Mouse (Mus musculus) activated CD4-positive, CD25-positive, alpha-beta regulatory T cell, adult 4 months (primary cell): ENCODE data around the gene Rfc4. TPM values are rescaled to one million over a fixed set of nuclear protein-coding genes. Genes with fewer than 3 reads are reported as not detected.
A peak's percentile ranks its signal among the peaks of the same experiment; 100 is the strongest.

ENCODE experiments used
- ATAC-seq: one replicate; pipeline ENCODE4 v1.8.0; 2017
- polyA plus RNA-seq, 2 experiments: library from polyadenylated mRNA; unstranded; fragments of 100-300 nt; shearing (Covaris generic); gene quantifications; one replicate each; pipeline ENCODE4 v1.2.1; 2017

Rfc4 gene
- 10 to 100 TPM; 51.8 to 68.2 TPM for polyA plus RNA-seq

- ATAC-seq: peak; percentile 89
These were observed at the start of gene Rfc4 for GRCm38 (mm10) chr16:23127673-23128375. TSS of gene Rfc4 (minus strand) at chr16:23127737.

GRCm38 (mm10) chr16:23175956-23176355 lies 48.4 kb upstream of the Rfc4 start:
- ATAC-seq: no peak

- peak; percentile 84 for ATAC-seq
These were observed 47.3 kb upstream of the Rfc4 start for GRCm38 (mm10) chr16:23174855-23175254.

GRCm38 (mm10) chr16:23173904-23174303 lies 46.4 kb upstream of the Rfc4 start:
- no peak for ATAC-seq

- ATAC-seq: no peak
These were observed 43.3 kb upstream of the Rfc4 start for GRCm38 (mm10) chr16:23170813-23171212.

GRCm38 (mm10) chr16:23167079-23167478 lies 39.5 kb upstream of the Rfc4 start:
- ATAC-seq: no peak

- no peak for ATAC-seq
These were observed 39.1 kb upstream of the Rfc4 start for GRCm38 (mm10) chr16:23166646-23167045.

- peak; percentile 76 for ATAC-seq
These were observed 37.9 kb upstream of the Rfc4 start for GRCm38 (mm10) chr16:23165441-23165840.

- no peak for ATAC-seq
These were observed 36.9 kb upstream of the Rfc4 start for GRCm38 (mm10) chr16:23164443-23164842.

- no peak for ATAC-seq
These were observed 34.6 kb upstream of the Rfc4 start for GRCm38 (mm10) chr16:23162116-23162515.

- no peak for ATAC-seq
These were observed 32.2 kb upstream of the Rfc4 start for GRCm38 (mm10) chr16:23159749-23160148.

- ATAC-seq: no peak
These were observed 31.4 kb upstream of the Rfc4 start for GRCm38 (mm10) chr16:23158957-23159356.

- no peak for ATAC-seq
These were observed 30.8 kb upstream of the Rfc4 start for GRCm38 (mm10) chr16:23158292-23158691.

GRCm38 (mm10) chr16:23157013-23157412 lies 29.5 kb upstream of the Rfc4 start:
- ATAC-seq: no peak

GRCm38 (mm10) chr16:23154261-23154660 lies 26.7 kb upstream of the Rfc4 start:
- no peak for ATAC-seq

GRCm38 (mm10) chr16:23151423-23151822 lies 23.9 kb upstream of the Rfc4 start:
- peak; percentile 88 for ATAC-seq

- ATAC-seq: no peak
These were observed 21.9 kb upstream of the Rfc4 start for GRCm38 (mm10) chr16:23149396-23149795.

GRCm38 (mm10) chr16:23148936-23149335 lies 21.4 kb upstream of the Rfc4 start:
- no peak for ATAC-seq

GRCm38 (mm10) chr16:23146280-23146679 lies 18.7 kb upstream of the Rfc4 start, which contains the start of gene Adipoq:
TSS of gene Adipoq (plus strand) at chr16:23146536.
- no peak for ATAC-seq

- no peak for ATAC-seq
These were observed 17.7 kb upstream of the Rfc4 start for GRCm38 (mm10) chr16:23145211-23145610.

- ATAC-seq: peak; percentile 95
These were observed 16.8 kb upstream of the Rfc4 start for GRCm38 (mm10) chr16:23144326-23144725.

GRCm38 (mm10) chr16:23140911-23141310 lies 13.4 kb upstream of the Rfc4 start:
- ATAC-seq: no peak

GRCm38 (mm10) chr16:23136406-23136970 lies 9.0 kb upstream of the Rfc4 start:
- ATAC-seq: no peak

- ATAC-seq: peak; percentile 70
These were observed 8.0 kb upstream of the Rfc4 start for GRCm38 (mm10) chr16:23135421-23136149.
